Mouse (Mus musculus): Measurements from ENCODE around the gene 2310011J03Rik.

GRCm38 (mm10) chr10:80355431-80355830 is 35.1 kb upstream of the 2310011J03Rik start:
- TF ChIP-seq POLR2A (IDR thresholded peaks at IDR 0.05; ENCODE audit: control insufficient read depth, extremely low read depth, insufficient read depth, low read length, poor library complexity) (no peak), CTCF (IDR thresholded peaks at IDR 0.05; ENCODE audit: borderline replicate concordance, control insufficient read depth, extremely low read depth, insufficient read depth, low read length, poor library complexity) (no peak)

All from thymus, adult 2 months (tissue).